Mouse (Mus musculus) MEL (cell line): ENCODE results near the gene Steap3. TPM values are rescaled to one million over a fixed set of nuclear protein-coding genes. Genes with fewer than 3 reads are reported as not detected.
A peak's percentile ranks its signal among the peaks of the same experiment; 100 is the strongest.

Source experiments
- DNase-seq: peaks from one replicate; pipeline ENCODE4 v3.0.0; 2011; ENCODE audit warnings: low read depth, low spot score
- H3K27ac ChIP-seq: 2 replicates; pipeline ENCODE4 v1.5.1; 2012; ENCODE audit warnings: low read depth, mild to moderate bottlenecking, control low read depth, low read length, moderate library complexity; ENCODE audit not compliant: control insufficient read depth
- H3K27me3 ChIP-seq, 2 experiments: fragments of 150-350 bp in 1 of 2; sonication (generic) in 1 of 2; 2 replicates each; pipeline ENCODE4 v1.6.1; 2012; ENCODE audit warnings: low read length in 2 of 2, mild to moderate bottlenecking in 2 of 2, improper control_type of control experiment in 1 of 2, moderate library complexity in 1 of 2; ENCODE audit not compliant: insufficient read depth in 2 of 2, control insufficient read depth in 1 of 2
- H3K36me3 ChIP-seq, 2 experiments: 2 replicates each; pipeline ENCODE4 v1.6.1; 2012 to 2014; ENCODE audit warnings: low read length in 2 of 2, improper control_type of control experiment in 1 of 2, inconsistent platforms in 1 of 2, mild to moderate bottlenecking in 1 of 2; ENCODE audit not compliant: insufficient read depth in 2 of 2, control insufficient read depth in 1 of 2
- H3K4me1 ChIP-seq, 2 experiments: fragments of 150-350 bp in 1 of 2; sonication (generic) in 1 of 2; 2 replicates each; pipeline ENCODE4 v1.6.1; 2012; ENCODE audit warnings: low read length in 2 of 2, improper control_type of control experiment in 1 of 2, mild to moderate bottlenecking in 1 of 2; ENCODE audit not compliant: insufficient read depth in 2 of 2, control insufficient read depth in 1 of 2
- H3K4me3 ChIP-seq, 2 experiments: fragments of 150-350 bp in 1 of 2; sonication (generic) in 1 of 2; 2 replicates each; pipeline ENCODE4 v1.5.1; 2012; ENCODE audit warnings: low read depth in 2 of 2, low read length in 2 of 2, mild to moderate bottlenecking in 2 of 2, moderate library complexity in 2 of 2, control low read depth in 1 of 2, improper control_type of control experiment in 1 of 2; ENCODE audit not compliant: control insufficient read depth in 1 of 2, insufficient read depth in 1 of 2
- H3K79me2 ChIP-seq: 2 replicates; pipeline ENCODE4 v1.6.1; 2012; ENCODE audit warnings: mild to moderate bottlenecking, low read length, moderate library complexity; ENCODE audit not compliant: control insufficient read depth, poor library complexity, insufficient read depth
- H3K9ac ChIP-seq: 2 replicates; pipeline ENCODE4 v1.6.1; 2012; ENCODE audit warnings: low read depth, mild to moderate bottlenecking, control low read depth, low read length, moderate library complexity; ENCODE audit not compliant: control insufficient read depth, poor library complexity, severe bottlenecking
- H3K9me3 ChIP-seq: fragments of 150-350 bp; sonication (generic); replicated peaks from 2 replicates; pipeline ENCODE4 v1.6.1; 2012; ENCODE audit warnings: mild to moderate bottlenecking, low read length, improper control_type of control experiment, moderate library complexity; ENCODE audit not compliant: insufficient read depth
- CTCF ChIP-seq, 3 experiments: IDR thresholded peaks in 2 of 3; conservative IDR thresholded peaks in 1 of 3; 2 replicates each; pipeline ENCODE4 v1.5.1; 2011 to 2012; ENCODE audit warnings: low read length in 3 of 3, low read depth in 2 of 3, mild to moderate bottlenecking in 2 of 3, improper control_type of control experiment in 1 of 3, inconsistent platforms in 1 of 3, mixed read lengths in 1 of 3, moderate library complexity in 1 of 3; ENCODE audit not compliant: control insufficient read depth in 1 of 3, insufficient read depth in 1 of 3, poor library complexity in 1 of 3, severe bottlenecking in 1 of 3
- GABPA ChIP-seq: IDR thresholded peaks from 2 replicates; pipeline ENCODE4 v1.6.1; 2012; ENCODE audit warnings: low read depth, mild to moderate bottlenecking, inconsistent platforms, low read length, improper control_type of control experiment, moderate library complexity
- GATA1 ChIP-seq: IDR thresholded peaks from 2 replicates; pipeline ENCODE4 v1.6.1; 2011; ENCODE audit warnings: low read depth, low read length, improper control_type of control experiment
- JUND ChIP-seq: IDR thresholded peaks from 2 replicates; pipeline ENCODE4 v1.6.1; 2011; ENCODE audit warnings: low read depth, mild to moderate bottlenecking, improper control_type of control experiment, low read length
- KAT2A ChIP-seq: conservative IDR thresholded peaks from 2 replicates; pipeline ENCODE4 v1.6.1; 2012; ENCODE audit warnings: low read depth, low read length, improper control_type of control experiment, inconsistent platforms
- MAX ChIP-seq: IDR thresholded peaks from 2 replicates; pipeline ENCODE4 v1.6.1; 2011; ENCODE audit warnings: low read length, improper control_type of control experiment
- MAZ ChIP-seq: IDR thresholded peaks from 2 replicates; pipeline ENCODE4 v1.6.1; 2012; ENCODE audit warnings: low read depth, mild to moderate bottlenecking, inconsistent platforms, low read length, improper control_type of control experiment
- MEF2A ChIP-seq: IDR thresholded peaks from 2 replicates; pipeline ENCODE4 v1.6.1; 2014; ENCODE audit warnings: low read depth, mild to moderate bottlenecking, inconsistent platforms, low read length, improper control_type of control experiment; ENCODE audit not compliant: poor library complexity, insufficient replicate concordance, severe bottlenecking; ENCODE audit errors: extremely low read depth
- MYB ChIP-seq: IDR thresholded peaks from 2 replicates; pipeline ENCODE4 v1.6.1; 2011; ENCODE audit warnings: mild to moderate bottlenecking, low read depth, low read length, improper control_type of control experiment
- NELFE ChIP-seq: IDR thresholded peaks from 2 replicates; pipeline ENCODE4 v1.6.1; 2011; ENCODE audit warnings: low read depth, low read length, improper control_type of control experiment
- NRF1 ChIP-seq: IDR thresholded peaks from 2 replicates; pipeline ENCODE4 v1.6.1; 2014; ENCODE audit warnings: low read depth, mild to moderate bottlenecking, inconsistent platforms, low read length, improper control_type of control experiment, moderate library complexity; ENCODE audit not compliant: poor library complexity, insufficient read depth, severe bottlenecking
- RAD21 ChIP-seq: IDR thresholded peaks from 2 replicates; pipeline ENCODE4 v1.6.1; 2011; ENCODE audit warnings: mild to moderate bottlenecking, low read depth, low read length, improper control_type of control experiment
- RCOR1 ChIP-seq: IDR thresholded peaks from 2 replicates; pipeline ENCODE4 v1.6.1; 2012; ENCODE audit warnings: low read depth, mild to moderate bottlenecking, inconsistent platforms, low read length, improper control_type of control experiment
- SIN3A ChIP-seq: IDR thresholded peaks from 2 replicates; pipeline ENCODE4 v1.6.1; 2012; ENCODE audit warnings: low read length, improper control_type of control experiment, inconsistent platforms
- SMC3 ChIP-seq: IDR thresholded peaks from 2 replicates; pipeline ENCODE4 v1.6.1; 2011; ENCODE audit warnings: low read depth, low read length, improper control_type of control experiment
- TCF12 ChIP-seq: IDR thresholded peaks from 2 replicates; pipeline ENCODE4 v1.6.1; 2014; ENCODE audit warnings: low read depth, mild to moderate bottlenecking, inconsistent platforms, low read length, improper control_type of control experiment, moderate library complexity
- USF1 ChIP-seq: IDR thresholded peaks from 2 replicates; pipeline ENCODE4 v1.6.1; 2014; ENCODE audit warnings: low read depth, mild to moderate bottlenecking, inconsistent platforms, low read length, improper control_type of control experiment, moderate library complexity
- ZC3H11A ChIP-seq: IDR thresholded peaks from 2 replicates; pipeline ENCODE4 v1.6.1; 2012; ENCODE audit warnings: low read depth, mild to moderate bottlenecking, inconsistent platforms, low read length, improper control_type of control experiment
- ZNF384 ChIP-seq: IDR thresholded peaks from 2 replicates; pipeline ENCODE4 v1.6.1; 2012; ENCODE audit warnings: low read depth, mild to moderate bottlenecking, inconsistent platforms, low read length, improper control_type of control experiment
- polyA plus RNA-seq, 2 experiments: library from polyadenylated mRNA; stranded (reverse) in 1 of 2; unstranded in 1 of 2; fragments of >175 nt in 1 of 2; fragments of >200 nt in 1 of 2; gene quantifications; 2 replicates each; pipeline versions ENCODE4 v1.2.1 to v1.2.4; 2012; ENCODE audit warnings: low replicate concordance in 2 of 2, low read depth in 1 of 2; ENCODE audit not compliant: insufficient read length in 2 of 2, insufficient read depth in 1 of 2, missing spikeins in 1 of 2
- total RNA-seq: library from RNA; depleted of rRNA; stranded (reverse); fragments of 300-350 nt; gene quantifications from 2 replicates; pipeline ENCODE4 v1.2.3, GENCODE M21; 2012

Gene Steap3
- total and polyA plus RNA-seq, 3 experiments, result 50.2 to 101 (median 98.2) TPM

DNA sequence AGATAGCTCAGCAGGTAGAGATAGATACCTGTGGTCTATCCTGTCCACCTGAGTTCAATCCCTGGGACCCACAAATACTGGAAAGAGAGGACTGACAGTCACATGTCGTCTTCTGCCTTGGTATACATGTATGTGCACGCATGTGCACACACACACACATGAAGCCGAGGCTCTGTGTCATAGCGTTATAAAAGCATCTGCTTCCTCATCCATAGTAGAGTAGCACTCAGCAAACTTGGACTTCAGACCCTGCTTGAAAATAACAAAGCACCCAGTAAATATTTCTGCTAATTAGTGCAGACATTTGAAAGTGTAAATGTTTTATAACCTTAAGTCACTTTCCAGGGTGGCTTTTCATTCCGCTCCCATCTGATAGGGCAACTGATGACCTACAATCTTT, 111.0 kb downstream of the Steap3 start:
- H3K4me3 ChIP-seq, result no peak overlapping the region
- no peaks in the 10 kb centered on the region for H3K79me2 ChIP-seq
- H3K27ac ChIP-seq, result no peak overlapping the region
- no peaks in the 10 kb centered on the region for H3K9me3 ChIP-seq
- no peaks in the 10 kb centered on the region for H3K27me3 ChIP-seq
- no peaks in the 10 kb centered on the region for H3K36me3 ChIP-seq
- H3K9ac ChIP-seq, result no peak overlapping the region
- no peak for DNase-seq
- TF ChIP-seq NRF1, result no peak
- TF ChIP-seq ZNF384, result no peak
- TF ChIP-seq TCF12, result no peak
- TF ChIP-seq GABPA, result no peak
- no peaks in the 10 kb centered on the region for H3K4me1 ChIP-seq

DNA sequence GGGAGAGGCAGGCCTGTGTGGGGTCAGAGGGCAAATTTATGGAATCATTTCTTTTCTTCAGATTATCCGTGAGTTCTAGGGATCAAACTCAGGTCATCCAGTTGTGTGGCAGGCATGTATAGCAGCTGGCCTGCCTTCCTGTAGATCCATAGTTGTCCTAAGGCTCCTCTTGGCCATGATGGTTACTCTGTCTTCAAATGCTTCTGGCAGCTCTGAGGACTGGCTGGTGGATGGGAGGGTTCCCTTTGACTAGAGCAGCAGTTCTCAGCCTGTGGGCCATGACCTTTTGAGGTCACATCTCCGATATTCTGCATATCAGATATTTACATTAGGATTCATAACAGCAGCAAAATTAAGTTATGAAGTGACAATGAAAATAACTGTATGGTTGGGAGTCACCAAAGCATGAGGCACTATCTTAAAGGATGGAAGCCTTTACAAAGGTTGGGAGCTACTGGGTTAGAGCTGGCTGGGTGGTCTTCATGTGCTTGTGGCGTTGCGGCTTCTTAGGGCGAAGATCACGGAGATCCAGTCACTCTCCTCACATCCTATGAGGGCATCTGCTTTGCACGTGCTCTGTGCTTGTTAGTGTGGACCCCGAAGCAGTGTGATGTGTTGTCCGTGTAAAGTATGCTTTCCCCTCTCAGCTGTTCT, 113.9 kb downstream of the Steap3 start:
- TF ChIP-seq MAX, result no peak
- TF ChIP-seq KAT2A, result no peak
- no peak for TF ChIP-seq MAZ
- no peak for TF ChIP-seq SIN3A
- TF ChIP-seq JUND, result no peak
- no peak for TF ChIP-seq RCOR1
- TF ChIP-seq MYB, result no peak
- no peak for TF ChIP-seq MEF2A
- TF ChIP-seq NELFE, result no peak
- Histone ChIP-seq H3K9ac (no peak overlapping the region), H3K79me2 (no peaks in the 10 kb centered on the region), H3K9me3 (no peaks in the 10 kb centered on the region), H3K4me3 (no peak overlapping the region), H3K36me3 (no peaks in the 10 kb centered on the region), H3K4me1 (no peaks in the 10 kb centered on the region), H3K27me3 (no peaks in the 10 kb centered on the region), H3K27ac (no peak overlapping the region)
- no peak for DNase-seq

DNA sequence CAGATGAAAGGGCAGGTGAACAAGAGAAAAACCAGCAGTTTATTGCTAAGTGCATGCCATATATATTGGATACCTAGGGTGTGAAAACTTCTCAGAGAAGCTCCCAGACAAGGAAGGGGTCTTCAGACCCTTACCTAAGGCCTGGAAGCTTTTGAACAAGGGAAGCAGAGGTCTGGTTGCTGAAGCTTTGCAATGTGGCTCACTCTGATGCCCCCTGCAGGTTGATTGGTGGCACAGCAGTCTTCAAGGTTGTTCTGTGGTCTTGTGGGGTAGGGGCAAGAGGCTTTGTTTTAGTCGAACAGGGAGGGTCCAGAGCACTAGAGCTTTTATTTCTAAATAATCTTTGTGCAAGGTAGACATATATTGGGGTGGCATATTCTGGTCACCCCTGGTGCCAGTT, 117.2 kb downstream of the Steap3 start:
- H3K79me2 ChIP-seq, result no peaks in the 10 kb centered on the region
- peak; percentile 64 for DNase-seq
- H3K27me3 ChIP-seq, result no peaks in the 10 kb centered on the region
- H3K4me3 ChIP-seq, result no peak overlapping the region
- no peak overlapping the region for H3K9ac ChIP-seq
- TF ChIP-seq RAD21 (peak; percentile 56), ZC3H11A (peak; percentile 69), MYB (no peak), SMC3 (peak; percentile 82), CTCF (IDR thresholded peaks at IDR 0.05 in 2 of 3, conservative IDR thresholded peaks at IDR 0.05 in 1 of 3; ENCODE audit: control insufficient read depth in 1 of 3, insufficient read depth in 1 of 3, low read depth in 2 of 3, low read length in 3 of 3, poor library complexity in 1 of 3, severe bottlenecking in 1 of 3) (peak; percentile 81 to 89 (median 85)), MAZ (0 out of 2 replicates have a peak, but pooled peaks have one; percentile 26), GATA1 (no peak), USF1 (no peak)
- H3K9me3 ChIP-seq, result no peaks in the 10 kb centered on the region
- no peaks in the 10 kb centered on the region for H3K4me1 ChIP-seq
- H3K36me3 ChIP-seq, result no peaks in the 10 kb centered on the region; a peak in 1 of 4 replicates
- H3K27ac ChIP-seq, result no peak overlapping the region
